Mouse (Mus musculus) heart, postnatal 0 days (tissue): Measurements from ENCODE around the gene Chpf2. TPM values are rescaled to one million over a fixed set of nuclear protein-coding genes. Genes with fewer than 3 reads are reported as not detected.

Experiments used
- ATAC-seq: fragments of 200-750 bp; cut with Nextera tagmentation; 2 replicates; pipeline ENCODE4 v1.8.0; 2017; ENCODE audit warnings: low read depth, moderate number of reproducible peaks, moderate library complexity; ENCODE audit not compliant: insufficient read depth
- DNase-seq: peaks from one replicate; pipeline ENCODE4 v3.0.0-alpha.2; 2016; ENCODE audit warnings: low spot score
- H3K27ac ChIP-seq: fragments of 300-500 bp; sonication (generic); 2 replicates; pipeline ENCODE4 v1.5.1; 2014; ENCODE audit warnings: low read depth, mild to moderate bottlenecking
- H3K27me3 ChIP-seq: fragments of 300-500 bp; sonication (generic); 2 replicates; pipeline ENCODE4 v1.6.1; 2014; ENCODE audit warnings: low read length, mixed read lengths; ENCODE audit not compliant: control insufficient read depth, insufficient read depth
- H3K36me3 ChIP-seq: fragments of 300-500 bp; sonication (generic); replicated peaks from 2 replicates; pipeline ENCODE4 v1.6.1; 2014; ENCODE audit warnings: low read length, mixed read lengths; ENCODE audit not compliant: control insufficient read depth, insufficient read depth
- H3K4me1 ChIP-seq: fragments of 300-500 bp; sonication (generic); 2 replicates; pipeline ENCODE4 v1.6.1; 2014; ENCODE audit warnings: antibody characterized with exemption; ENCODE audit not compliant: control insufficient read depth, insufficient read depth
- H3K4me2 ChIP-seq: fragments of 300-500 bp; sonication (generic); 2 replicates; pipeline ENCODE4 v1.6.1; 2014; ENCODE audit warnings: low read depth, mild to moderate bottlenecking, low read length, moderate library complexity
- H3K4me3 ChIP-seq: fragments of 300-500 bp; sonication (generic); 2 replicates; pipeline ENCODE4 v1.5.1; 2014; ENCODE audit warnings: low read depth, low read length
- H3K9ac ChIP-seq: fragments of 300-500 bp; sonication (generic); replicated peaks from 2 replicates; pipeline ENCODE4 v1.6.1; 2014; ENCODE audit warnings: low read depth, low read length, mixed read lengths
- H3K9me3 ChIP-seq: fragments of 300-500 bp; sonication (generic); replicated peaks from 2 replicates; pipeline ENCODE4 v1.6.1; 2016; ENCODE audit warnings: low read length; ENCODE audit not compliant: control insufficient read depth
- CTCF ChIP-seq: IDR thresholded peaks from 2 replicates; pipeline ENCODE4 v1.5.1; 2016; ENCODE audit warnings: antibody characterized with exemption, control low read depth, low read depth
- EP300 ChIP-seq: IDR thresholded peaks from 2 replicates; pipeline ENCODE4 v1.6.1; 2016; ENCODE audit warnings: antibody characterized with exemption, low read depth
- WGBS: fragments of 180-500 bp; shearing (Covaris S2); extraction: QIAGEN DNeasy Blood & Tissue Kit; methylation state at CpG from one replicate; pipeline ENCODE4 v1.1.7; 2014; 5-methylcytosine and 5-hydroxymethylcytosine counted together
- polyA plus RNA-seq: library from polyadenylated mRNA; unstranded; fragments of >200 nt; fragmentation: Nextera tagmentation; extraction: Ambion mirVana; gene quantifications from 2 replicates; pipeline ENCODE4 v1.2.1, GENCODE M21; 2015
- total RNA-seq: library from RNA; depleted of rRNA; stranded (reverse); fragments of >200 nt; gene quantifications from 2 replicates; pipeline ENCODE4 v1.2.3, GENCODE M21; 2014; ENCODE audit warnings: low replicate concordance

Gene Chpf2
- total and polyA plus RNA-seq, 2 experiments from 2014 or later, result 13.2 to 64.4 TPM

- H3K9ac ChIP-seq, result no peak overlapping the region
- H3K36me3 ChIP-seq, result peaks cover 42% of the 10 kb centered on the region
- no peak for TF ChIP-seq CTCF
- no peaks in the 10 kb centered on the region for H3K9me3 ChIP-seq
- H3K4me1 ChIP-seq, result peaks cover 12% of the 10 kb centered on the region; the same call in 1 of the 2 replicates
- peak overlapping the region; percentile 72 for H3K4me2 ChIP-seq
- WGBS, result 87% methylated on average over 1 of the region's 1 CpGs
- no peak overlapping the region for H3K27ac ChIP-seq
- DNase-seq (no peak), ATAC-seq (no peak)
- H3K4me3 ChIP-seq, result no peak overlapping the region
- no peaks in the 10 kb centered on the region for H3K27me3 ChIP-seq
Measured at GRCm38 (mm10) chr5:24575948-24576347, 10.6 kb upstream of the Chpf2 start.

- Histone ChIP-seq H3K36me3 (peaks cover 34% of the 10 kb centered on the region), H3K27me3 (no peaks in the 10 kb centered on the region), H3K9ac (peak overlapping the region; percentile 66), H3K4me1 (peaks cover 12% of the 10 kb centered on the region; the same call in 1 of the 2 replicates), H3K4me2 (peak overlapping the region; percentile 72), H3K27ac (peak overlapping the region; percentile 86), H3K9me3 (no peaks in the 10 kb centered on the region), H3K4me3 (peak overlapping the region; percentile 57)
- DNase-seq (no peak), ATAC-seq (0 out of 2 replicates have a peak, but pooled peaks have one; percentile 8)
- TF ChIP-seq EP300 (no peak), CTCF (no peak)
- WGBS, result under 1% methylated on average over 32 of the region's 32 CpGs
Measured at GRCm38 (mm10) chr5:24576801-24577182, 9.7 kb upstream of the Chpf2 start.

- peaks cover 28% of the 10 kb centered on the region for H3K36me3 ChIP-seq
- peaks cover 12% of the 10 kb centered on the region; the same call in 1 of the 2 replicates for H3K4me1 ChIP-seq
- H3K27ac ChIP-seq, result peak within 1 kb of the TSS; percentile 86
- no peaks in the 10 kb centered on the region for H3K9me3 ChIP-seq
- H3K27me3 ChIP-seq, result no peaks in the 10 kb centered on the region
- DNase-seq, result peak; percentile 99
- WGBS, result under 1% methylated on average over 48 of the region's 48 CpGs
- peak; percentile 92 for ATAC-seq
- H3K4me3 ChIP-seq, result peak within 1 kb of the TSS; percentile 57
- H3K9ac ChIP-seq, result peak within 1 kb of the TSS; percentile 66
- peak; percentile 68; the same call in 1 of the 2 replicates for TF ChIP-seq EP300
- no peak for TF ChIP-seq CTCF
- H3K4me2 ChIP-seq, result peak within 1 kb of the TSS; percentile 72
Measured at GRCm38 (mm10) chr5:24577183-24577929, 9.2 kb upstream of the Chpf2 start, which contains the start of gene Abcf2. Abcf2 (minus strand) TSS chr5:24577467.

DNA sequence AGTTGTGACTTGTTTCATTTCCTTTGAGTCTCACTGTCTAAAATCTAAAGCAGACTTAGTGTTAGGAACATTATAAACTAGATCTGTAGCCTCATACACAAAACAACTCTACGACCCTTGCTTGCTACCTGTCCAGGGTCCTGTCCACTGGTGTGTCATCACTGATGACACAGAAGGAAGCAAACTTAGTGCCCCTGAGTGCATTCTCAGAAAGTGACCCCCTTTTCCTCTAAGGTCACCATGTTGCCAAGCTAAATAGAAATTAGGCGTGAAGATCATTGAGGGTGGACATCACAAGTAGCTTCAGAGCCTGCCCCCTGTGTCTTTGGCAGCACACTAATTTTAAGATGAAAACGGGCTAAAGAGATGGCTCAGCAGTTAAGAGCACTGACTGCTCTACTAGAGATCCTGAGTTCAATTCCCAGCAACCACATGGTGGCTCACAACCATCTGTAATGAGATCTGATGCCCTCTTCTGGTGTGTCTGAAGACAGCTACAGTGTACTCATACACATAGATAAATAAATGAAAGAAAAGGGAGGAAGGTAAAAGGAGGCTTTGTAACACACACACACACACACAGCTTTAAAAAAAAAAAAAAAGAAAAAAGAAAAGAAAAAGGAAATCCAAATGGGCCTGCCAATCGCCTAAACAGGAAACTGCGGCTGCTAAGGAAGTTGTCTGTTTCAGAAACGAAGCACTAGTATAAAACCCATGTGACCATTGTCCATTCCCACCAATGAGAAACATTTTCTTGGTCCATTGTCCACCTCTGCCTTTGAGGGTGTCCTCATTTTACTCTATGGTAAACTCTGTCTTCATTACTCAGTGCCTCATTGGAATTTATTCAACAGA is 8.2 kb upstream of the Chpf2 start:
- no peak for ATAC-seq
- Histone ChIP-seq H3K4me2 (peak overlapping the region; percentile 72), H3K4me1 (peaks cover 12% of the 10 kb centered on the region; the same call in 1 of the 2 replicates), H3K27me3 (no peaks in the 10 kb centered on the region), H3K9me3 (no peaks in the 10 kb centered on the region), H3K4me3 (peak overlapping the region; percentile 57), H3K36me3 (peaks cover 18% of the 10 kb centered on the region), H3K27ac (peak overlapping the region; percentile 86), H3K9ac (peak overlapping the region; percentile 49)
- DNase-seq, result no peak
- 49% methylated on average over 6 of the region's 6 CpGs for WGBS
- TF ChIP-seq EP300 (no peak), CTCF (no peak)

DNA sequence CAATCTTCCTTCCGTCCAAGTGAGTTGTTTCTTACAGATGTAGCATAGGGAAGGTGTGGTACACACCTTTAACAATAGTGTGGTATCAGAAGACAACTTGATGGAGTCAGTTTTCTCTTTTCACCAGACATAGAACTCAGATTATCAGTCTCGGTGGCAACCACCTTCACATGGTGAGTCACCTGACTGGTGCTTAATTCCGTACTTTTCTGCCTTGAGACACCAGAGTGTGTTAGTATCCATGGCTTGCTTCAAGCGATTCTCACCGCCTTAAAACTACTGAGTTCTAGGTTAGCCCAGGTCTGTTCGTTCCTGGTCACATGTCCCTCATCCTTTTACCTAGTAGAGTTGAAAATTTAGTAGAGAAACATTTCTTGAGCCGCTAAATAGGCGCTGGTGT is 435 bp upstream of the Chpf2 start:
- peaks cover 11% of the 10 kb centered on the region; the same call in 1 of the 2 replicates for H3K36me3 ChIP-seq
- no peak overlapping the region for H3K27ac ChIP-seq
- TF ChIP-seq EP300, result no peak
- no peak for TF ChIP-seq CTCF
- 7% methylated on average over 8 of the region's 8 CpGs for WGBS
- ATAC-seq (no peak), DNase-seq (no peak)
- no peaks in the 10 kb centered on the region for H3K27me3 ChIP-seq
- peaks cover 13% of the 10 kb centered on the region for H3K4me1 ChIP-seq
- H3K9ac ChIP-seq, result peak overlapping the region; percentile 72; the same call in 1 of the 2 replicates
- no peaks in the 10 kb centered on the region for H3K9me3 ChIP-seq
- H3K4me3 ChIP-seq, result peak overlapping the region; percentile 81
- peak overlapping the region; percentile 80 for H3K4me2 ChIP-seq
